In genomic region chr11:109088488-109089252, GRCm38 (mm10) we compare ENCODE assay signal across 27 mouse cellular contexts. TPM values are rescaled to one million over a fixed set of nuclear protein-coding genes. Genes with fewer than 3 reads are reported as not detected.
DNase-seq lines count a peak whose midpoint lies in the region; ATAC-seq lines count a peak whose summit lies in the region.
"Had no signal": no experiment of that assay in that cellular context is flagged by ENCODE, and none has a peak within 500 bp of the region (broad histone marks: within the 10 kb centered on the region; RNA-seq: fewer than 3 reads in every experiment).

No protein-coding gene starts in this region.

- H3K4me3 ChIP-seq in heart, embryonic 12.5 days = no peak overlapping the region
- H3K4me3 ChIP-seq: embryonic facial prominence, embryonic 12.5 days; forebrain, embryonic 15.5 days; heart, embryonic 15.5 days; hindbrain, embryonic 13.5 days had no signal

- no peak overlapping the region for H3K27ac ChIP-seq in heart, embryonic 12.5 days (ENCODE audit: poor library complexity, severe bottlenecking)
- H3K27ac ChIP-seq: embryonic facial prominence, embryonic 12.5 days; forebrain, embryonic 15.5 days; heart, embryonic 15.5 days; hindbrain, embryonic 13.5 days; hindbrain, postnatal 0 days had no signal

- H3K36me3 ChIP-seq in heart, embryonic 12.5 days = no peaks in the 10 kb centered on the region
- H3K36me3 ChIP-seq: embryonic facial prominence, embryonic 12.5 days; forebrain, embryonic 15.5 days; heart, embryonic 15.5 days; hindbrain, embryonic 13.5 days had no signal

- H3K9ac ChIP-seq in heart, embryonic 12.5 days = no peak overlapping the region
- H3K9ac ChIP-seq: embryonic facial prominence, embryonic 12.5 days; forebrain, embryonic 15.5 days; heart, embryonic 15.5 days; hindbrain, embryonic 13.5 days had no signal

- intact Hi-C loops in left cerebral cortex, postnatal 14 days (cut with DNase I) = no loop called here
- intact Hi-C loops in left cerebral cortex, postnatal 36 days (cut with DNase I) = no loop called here

- H3K9me3 ChIP-seq in heart, embryonic 12.5 days (replicated peaks) = no peaks in the 10 kb centered on the region
- H3K9me3 ChIP-seq: embryonic facial prominence, embryonic 12.5 days; forebrain, embryonic 15.5 days; heart, embryonic 15.5 days; hindbrain, embryonic 13.5 days had no signal

- DNase-seq in left cerebral cortex, postnatal 14 days (ENCODE audit: low spot score in 2 of 2) = peak; percentile 26 to 40
- DNase-seq in left cerebral cortex, postnatal 36 days (ENCODE audit: low spot score in 2 of 2) = no peak
- peak; percentile 12 for DNase-seq in right cerebral cortex, postnatal 14 days
- no peak for DNase-seq in right cerebral cortex, postnatal 4 days
- peak; percentile 24 to 31 for DNase-seq in right cerebral cortex, postnatal 36 days (ENCODE audit: low spot score in 2 of 2)
- DNase-seq: adrenal gland, adult 2 months; adrenal gland, postnatal 25 days; cerebellum, adult 11 months; cerebellum, adult 8-10 months; cerebellum, postnatal 14 days; embryo, embryonic 11 days; gastrocnemius, postnatal 36 days; heart, adult 11 months; heart, postnatal 14 days had no signal

- no peak for ATAC-seq in heart, embryonic 12.5 days (ENCODE audit: insufficient number of reproducible peaks, low FRiP score)
- ATAC-seq: forebrain, embryonic 15.5 days; hindbrain, postnatal 0 days had no signal

- WGBS in heart, embryonic 12.5 days = 78% methylated on average over 11 of the region's 11 CpGs

- H3K4me2 ChIP-seq in heart, embryonic 12.5 days = no peak overlapping the region
- H3K4me2 ChIP-seq: embryonic facial prominence, embryonic 12.5 days; forebrain, embryonic 15.5 days; heart, embryonic 15.5 days; hindbrain, embryonic 13.5 days had no signal

- H3K4me1 ChIP-seq in heart, embryonic 12.5 days (replicated peaks) = 0 out of 2 replicates have a peak, but pooled peaks cover 3% of the 10 kb centered on the region
- H3K4me1 ChIP-seq: embryonic facial prominence, embryonic 12.5 days; forebrain, embryonic 15.5 days; heart, embryonic 15.5 days; hindbrain, embryonic 13.5 days had no signal

- peaks cover 11% of the 10 kb centered on the region; the same call in 1 of the 2 replicates for H3K27me3 ChIP-seq in heart, embryonic 12.5 days (replicated peaks)
- H3K27me3 ChIP-seq: embryonic facial prominence, embryonic 12.5 days; forebrain, embryonic 15.5 days; hindbrain, embryonic 13.5 days had no signal

RNA-seq across cellular contexts. Expression of gene E030025P04Rik, which starts 55.5 kb away (rescaled TPM):
- total RNA-seq in left cerebral cortex, postnatal 14 days (2021) = not detected
- not detected for total RNA-seq in left cerebral cortex, postnatal 36 days (2021)
- polyA plus RNA-seq in heart, embryonic 12.5 days (2016; fragmentation: Nextera tagmentation; extraction: Ambion mirVana) = not detected in 2 replicates
- total RNA-seq: adrenal gland, adult 2 months; adrenal gland, postnatal 25 days; common myeloid progenitor, adult 5-6 weeks; ES-E14; gastrocnemius, adult 8-10 months; gastrocnemius, postnatal 36 days; heart, postnatal 14 days; hematopoietic stem cell, adult 5-6 weeks; hindbrain, postnatal 0 days had no signal
- polyA plus RNA-seq: adrenal gland, adult 2 months; brain, embryonic 14.5 days; embryonic facial prominence, embryonic 12.5 days; forebrain, embryonic 11.5 days; forebrain, embryonic 15.5 days; frontal cortex, adult 2 months; heart, embryonic 15.5 days; hindbrain, embryonic 13.5 days; hindbrain, postnatal 0 days had no signal

Comparison
In these comparisons a context has a peak if more than half of its experiments do, and no peak if none do; other contexts are left out.
1. DNase-seq: peak in left cerebral cortex, postnatal 14 days (2 of 2), right cerebral cortex, postnatal 14 days (single experiment) and right cerebral cortex, postnatal 36 days (2 of 2); none in left cerebral cortex, postnatal 36 days (0 of 2) and right cerebral cortex, postnatal 4 days (single experiment).